Mouse (Mus musculus): ENCODE measurements around the gene Pdik1l.
"Not testable (repeated sequence)": the region's sequence is repeated elsewhere in the genome, so short reads cannot be mapped to it uniquely, and the experiment has no call there.

Gene Pdik1l

DNA sequence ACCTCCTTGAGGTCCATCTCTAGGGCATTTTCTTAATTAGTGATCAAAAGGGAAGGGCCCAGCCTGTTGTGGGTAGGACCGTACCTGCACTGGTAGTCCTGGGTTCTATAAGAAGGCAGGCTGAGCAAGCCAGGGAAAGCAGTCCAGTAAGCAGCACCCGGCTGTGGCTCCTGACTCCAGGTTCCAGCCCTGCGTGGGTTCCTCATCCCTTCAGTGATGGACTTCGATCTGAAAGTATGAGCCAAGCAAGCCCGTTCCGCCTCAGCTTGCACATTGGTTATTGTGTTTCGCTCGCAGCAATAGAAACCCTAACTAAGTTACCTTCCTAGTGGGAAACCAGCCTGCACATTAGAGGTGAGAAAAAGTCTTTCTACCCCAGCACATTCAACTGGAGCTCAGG is 9.7 kb upstream of the Pdik1l start:
- no peak for DNase-seq

DNA sequence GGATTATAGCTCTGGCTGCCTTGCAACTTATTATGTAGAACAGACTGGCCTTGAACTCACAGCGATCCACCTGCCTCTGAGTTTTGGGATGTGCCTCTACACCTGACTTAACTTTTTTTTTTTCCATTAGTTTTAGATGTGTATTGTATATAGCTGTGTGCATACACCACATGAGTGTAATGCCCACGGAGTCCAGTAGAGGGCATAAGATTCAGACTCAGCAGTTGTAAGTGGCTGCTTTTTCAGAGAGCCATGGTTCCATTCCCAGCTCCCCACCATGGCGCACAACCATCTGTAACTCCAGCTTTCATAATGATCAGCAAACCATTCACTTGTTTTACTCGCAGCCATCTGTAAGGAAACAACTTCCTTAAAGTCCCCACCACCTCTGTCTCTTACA is 8.8 kb upstream of the Pdik1l start:
- DNase-seq, result no peak

DNA sequence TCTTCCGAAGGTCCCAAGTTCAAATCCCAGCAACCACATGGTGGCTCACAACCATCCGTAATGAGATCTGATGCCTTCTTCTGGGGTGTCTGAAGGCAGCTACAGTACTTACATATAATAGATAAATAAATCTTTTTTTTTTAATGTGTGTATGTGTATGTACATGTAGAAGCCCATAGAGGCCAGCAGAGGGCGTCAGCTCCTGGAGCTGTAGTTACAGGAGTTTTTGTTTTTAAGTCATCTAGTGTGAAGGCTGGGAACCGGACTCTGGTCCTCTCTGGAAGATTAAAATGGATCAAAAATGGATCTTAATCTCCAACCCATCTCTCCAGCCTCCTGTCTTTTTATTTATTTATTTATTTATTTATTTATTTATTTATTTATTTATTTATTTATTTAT is 8.4 kb upstream of the Pdik1l start:
- DNase-seq, result not testable (repeated sequence)

DNA sequence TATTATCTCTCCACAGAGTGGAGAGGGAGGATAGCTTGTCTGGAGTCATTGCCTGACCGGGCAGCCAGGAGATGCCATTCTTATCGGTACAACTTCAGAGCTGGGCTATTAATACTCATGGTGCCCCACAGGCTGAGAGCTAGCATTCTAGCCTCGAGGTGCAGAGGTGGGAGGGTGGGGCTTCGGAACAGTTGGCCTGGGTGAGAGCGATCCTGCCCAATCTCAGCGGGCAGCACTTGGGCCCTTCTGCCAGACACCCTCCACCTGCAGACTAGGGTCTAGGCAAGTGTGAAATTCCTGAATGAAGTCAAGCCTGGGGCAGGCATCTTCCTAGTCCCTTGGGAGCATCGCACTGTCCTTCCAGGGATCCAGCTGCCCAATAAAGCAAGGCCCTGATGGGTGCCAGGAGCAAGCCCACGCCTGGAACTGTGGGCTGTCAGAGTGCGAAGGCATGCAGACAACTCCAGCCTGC is 6.0 kb upstream of the Pdik1l start:
- DNase-seq, result no peak

DNA sequence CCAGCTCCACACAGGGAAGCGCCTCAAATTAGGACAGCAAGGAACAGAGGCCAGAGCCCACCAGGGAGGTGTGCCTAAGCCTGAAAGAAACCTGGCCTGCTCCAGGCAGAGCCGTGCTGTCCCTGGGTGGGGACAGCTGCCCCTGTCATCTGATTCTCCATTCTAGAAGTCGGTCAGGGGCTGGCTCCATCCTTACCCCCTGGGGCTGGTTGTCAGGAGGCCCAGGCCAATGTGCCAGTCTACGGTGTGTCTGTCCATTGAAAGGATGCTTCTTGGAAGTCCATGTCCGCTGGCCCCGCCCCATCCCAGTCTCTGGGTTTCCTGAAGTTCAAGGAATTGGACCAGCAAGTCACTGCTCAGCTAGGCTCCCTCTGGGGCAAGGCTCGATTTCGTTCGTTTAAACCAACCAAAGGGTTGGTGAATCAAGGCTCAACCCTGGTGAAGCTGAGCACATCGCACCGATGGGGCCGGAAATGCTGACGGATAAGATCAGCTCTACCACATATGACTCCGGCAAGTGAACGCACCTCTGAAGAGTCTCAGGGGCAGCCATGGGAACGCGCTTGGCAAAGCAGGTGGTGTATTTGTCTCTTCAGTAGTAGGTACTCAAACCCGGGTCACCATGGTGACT is 5.5 kb upstream of the Pdik1l start:
- no peak for DNase-seq

DNA sequence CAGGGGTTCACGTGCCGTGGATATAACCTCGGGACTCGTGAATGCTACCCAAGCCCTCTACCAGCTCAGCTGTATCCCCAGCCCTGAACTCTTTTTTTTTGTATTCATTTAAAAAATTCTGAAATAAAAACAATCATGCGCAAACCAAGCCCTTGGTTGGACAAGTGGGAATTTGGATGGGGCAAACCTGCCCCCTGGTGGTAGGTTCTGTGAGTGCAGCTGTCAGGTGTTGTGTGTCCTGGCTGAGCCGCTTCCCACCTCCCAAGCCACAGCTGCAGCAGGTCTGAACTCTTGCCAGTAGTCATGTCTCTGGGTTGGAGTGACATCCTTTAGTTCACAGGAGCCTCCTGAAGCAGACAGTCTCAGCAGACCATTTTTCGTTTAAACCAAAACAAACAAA is 4.4 kb upstream of the Pdik1l start:
- DNase-seq, result peak; percentile 85

DNA sequence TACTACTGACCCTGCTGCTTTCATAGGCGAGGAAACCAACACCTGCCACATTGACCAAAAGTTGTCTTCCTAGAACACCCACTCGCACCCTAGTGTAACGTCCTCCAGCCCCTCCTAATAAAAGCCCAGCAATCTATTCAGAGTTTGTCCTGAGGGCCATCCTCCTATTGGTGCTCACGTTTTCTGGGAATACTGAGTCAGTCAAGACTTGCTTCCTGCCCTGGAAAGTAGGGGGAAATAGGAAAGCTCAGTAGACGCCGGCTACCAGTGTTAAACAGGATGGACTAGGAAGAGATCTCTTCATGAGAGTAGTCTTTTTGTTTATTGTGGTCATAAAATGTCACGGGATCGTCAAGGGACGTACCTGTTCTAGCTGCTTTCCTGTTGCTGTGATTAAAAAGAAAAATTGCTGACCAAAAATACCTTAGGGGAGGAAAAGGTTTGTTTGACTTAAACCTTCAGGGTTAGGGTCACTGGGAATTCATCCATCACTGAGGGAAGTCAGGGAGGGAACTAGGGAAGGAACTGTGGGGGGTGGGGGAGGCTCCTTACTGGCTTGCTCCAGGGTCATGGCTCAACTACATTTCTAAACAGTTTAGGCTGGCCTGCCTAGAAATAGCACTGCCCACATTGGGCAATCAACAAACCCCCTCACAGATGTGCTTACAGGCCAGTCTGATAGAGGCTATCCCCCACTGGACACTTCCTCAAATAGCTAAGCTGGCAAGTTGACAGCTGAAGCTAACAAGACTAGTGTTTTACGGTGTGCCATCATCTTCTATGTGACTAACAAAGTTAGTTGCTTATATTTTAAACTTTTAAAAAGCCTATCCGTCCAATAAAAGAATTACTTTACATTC is 932 bp upstream of the Pdik1l start:
- DNase-seq, result no peak

DNA sequence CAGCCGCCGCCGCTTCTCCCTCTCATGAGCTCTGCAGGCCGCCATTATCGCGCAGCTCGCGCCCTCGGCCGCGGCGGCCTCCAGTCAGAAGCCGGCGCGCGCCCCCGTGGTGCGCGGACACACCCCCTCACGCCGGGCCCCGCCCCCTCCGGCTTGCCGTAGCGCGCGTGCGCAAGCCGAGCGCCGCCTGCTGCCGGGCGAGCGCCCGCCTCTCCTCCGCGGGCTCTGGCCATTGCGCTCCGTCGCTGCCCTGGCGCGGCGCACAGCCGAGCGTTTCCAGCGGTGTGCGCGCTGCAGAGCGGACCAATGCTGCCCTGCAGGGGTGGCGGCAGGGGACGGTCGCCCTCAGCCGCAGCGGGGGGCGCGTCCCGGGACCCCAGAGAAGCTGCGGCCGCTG is 529 bp downstream of the Pdik1l start:
- peak; percentile 98 for DNase-seq

DNA sequence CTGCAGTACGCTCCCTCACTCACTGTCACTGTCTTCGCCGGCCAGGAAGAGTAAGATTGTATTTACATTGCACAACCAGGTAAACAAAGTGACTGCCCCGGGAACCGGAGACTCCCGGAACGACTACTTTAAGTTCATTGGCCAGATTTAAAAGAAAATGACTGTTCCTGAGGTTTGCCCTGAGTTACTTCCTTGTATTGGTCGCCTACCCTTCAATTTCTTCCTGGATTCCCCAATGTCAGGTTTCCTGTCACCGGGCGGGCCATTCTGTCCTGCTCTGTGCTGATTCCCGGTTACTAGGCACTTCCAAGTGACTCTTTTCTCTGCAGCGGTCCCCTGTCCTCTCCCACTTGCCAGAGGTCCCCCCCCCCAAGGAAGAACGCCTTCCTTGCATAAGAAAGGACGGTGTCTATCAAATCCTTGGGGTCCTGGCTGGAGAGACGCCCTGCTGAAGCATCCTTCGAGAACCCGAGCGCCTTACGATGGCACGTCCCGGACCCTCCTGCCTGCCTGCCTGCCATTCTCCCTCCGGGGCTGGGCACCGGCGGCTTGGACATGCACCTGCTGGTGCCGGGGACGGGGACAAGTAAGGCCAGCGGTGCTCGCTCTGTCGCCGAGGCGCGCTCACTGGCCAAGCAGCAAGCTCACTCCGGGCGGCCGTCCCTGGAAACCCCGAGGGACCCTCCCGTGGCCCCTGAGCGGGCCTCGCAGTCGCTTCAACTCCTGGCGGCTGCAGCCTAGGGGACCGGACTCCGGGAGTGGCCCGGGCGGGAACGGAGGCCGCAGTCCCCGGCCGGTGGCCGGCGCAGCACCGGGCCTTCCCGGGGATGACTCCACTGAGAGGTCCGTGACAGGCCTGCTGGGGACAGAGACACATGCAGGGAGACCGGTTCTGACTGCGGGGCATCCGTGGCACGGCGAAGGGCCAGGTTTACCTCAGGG is 1.2 kb downstream of the Pdik1l start:
- no peak for DNase-seq

DNA sequence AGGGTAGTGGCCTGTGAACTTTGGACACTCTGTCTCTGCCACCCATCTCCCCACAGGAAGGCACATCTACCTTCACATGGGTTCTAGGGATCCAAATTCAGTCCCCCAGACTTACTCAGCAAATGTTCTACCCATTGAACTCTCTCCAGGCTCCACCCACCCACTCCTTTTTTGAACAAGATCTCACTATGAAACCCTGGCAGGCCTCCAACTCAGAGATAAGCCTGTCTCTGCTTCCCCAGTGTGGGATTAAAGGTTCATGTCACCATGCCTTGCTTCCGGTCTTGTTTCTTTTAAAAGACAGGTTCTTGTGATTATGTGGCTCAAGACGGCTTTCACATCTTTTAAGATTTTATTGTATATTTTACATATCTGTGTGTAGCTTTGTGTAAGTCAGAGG is 2.8 kb downstream of the Pdik1l start:
- no peak for DNase-seq

DNA sequence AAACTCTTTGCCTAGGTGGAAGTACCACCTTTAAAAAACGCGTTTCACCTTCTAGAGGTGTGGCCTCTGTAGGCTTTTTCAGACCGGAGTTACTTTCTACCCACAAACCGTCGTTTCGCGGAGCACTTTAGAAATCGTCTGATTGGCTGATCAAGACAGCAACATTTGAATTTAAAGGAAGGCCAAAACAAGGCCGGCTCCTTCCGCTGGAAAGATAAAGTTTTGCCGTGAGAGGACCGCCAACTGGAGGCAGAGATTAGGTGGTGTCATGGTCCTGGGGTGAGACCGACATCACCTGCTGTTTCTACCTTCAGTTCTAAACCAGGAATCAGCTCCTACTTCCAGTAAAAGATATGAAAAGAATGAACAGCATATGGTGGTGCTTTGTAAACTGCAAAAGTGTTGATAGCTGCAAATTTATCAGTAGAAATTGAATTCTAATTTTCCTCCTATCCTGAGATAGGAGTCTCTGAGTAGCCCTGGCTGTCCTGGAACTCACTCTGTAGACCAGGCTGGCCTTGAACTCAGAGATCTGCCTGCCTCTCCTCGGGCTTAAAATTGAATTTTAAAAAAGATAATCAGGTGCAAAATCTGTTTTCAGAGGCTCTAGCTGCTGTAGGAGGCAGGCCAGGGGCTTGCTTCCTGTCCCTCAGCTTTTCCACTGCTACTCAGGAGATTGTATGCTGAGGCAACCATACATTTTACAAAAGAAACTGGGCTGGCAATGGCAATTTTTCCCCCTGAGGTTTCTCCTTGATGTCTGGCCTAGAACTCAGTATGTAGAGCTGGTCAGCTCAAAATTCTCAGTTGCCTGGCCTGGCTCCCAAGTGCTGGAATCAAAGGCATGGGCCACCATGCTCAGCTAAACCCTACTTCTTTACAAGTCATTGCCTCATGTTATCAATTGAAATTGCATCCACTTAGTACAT is 14.0 kb downstream of the Pdik1l start:
- peak; percentile 80 for DNase-seq

DNA sequence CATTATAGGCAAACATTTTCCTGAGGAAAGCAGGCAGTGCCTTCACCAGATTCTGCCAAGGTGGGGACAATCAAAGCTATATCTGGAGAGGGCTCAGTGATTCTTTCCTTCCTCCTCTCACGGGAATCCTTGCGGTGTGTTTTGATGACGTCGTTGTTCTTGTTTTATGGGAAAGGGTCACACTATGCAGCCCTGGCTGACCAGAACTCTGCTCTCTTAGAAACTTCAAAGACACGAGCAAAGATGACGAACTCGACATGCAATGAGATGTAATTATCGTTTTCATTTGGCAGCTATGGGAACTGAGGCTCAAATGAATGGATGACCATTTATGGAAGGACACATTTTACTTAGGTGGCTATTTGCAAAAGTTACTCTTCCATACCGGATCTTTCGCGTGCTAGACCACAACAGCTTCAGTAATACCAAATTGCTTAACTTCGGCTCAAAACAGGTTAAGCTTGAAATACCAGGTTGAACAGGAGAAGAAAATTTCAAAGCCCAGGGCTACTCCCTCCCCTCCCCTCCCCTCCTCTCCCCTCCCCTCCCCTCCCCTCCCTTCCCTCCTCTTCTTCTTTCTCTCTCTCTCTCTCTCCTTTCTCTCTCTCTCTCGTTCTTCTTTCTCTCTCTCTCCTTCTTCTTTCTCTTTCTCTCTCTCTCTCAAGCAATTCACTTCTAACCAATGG is 14.8 kb downstream of the Pdik1l start:
- no peak for DNase-seq

DNA sequence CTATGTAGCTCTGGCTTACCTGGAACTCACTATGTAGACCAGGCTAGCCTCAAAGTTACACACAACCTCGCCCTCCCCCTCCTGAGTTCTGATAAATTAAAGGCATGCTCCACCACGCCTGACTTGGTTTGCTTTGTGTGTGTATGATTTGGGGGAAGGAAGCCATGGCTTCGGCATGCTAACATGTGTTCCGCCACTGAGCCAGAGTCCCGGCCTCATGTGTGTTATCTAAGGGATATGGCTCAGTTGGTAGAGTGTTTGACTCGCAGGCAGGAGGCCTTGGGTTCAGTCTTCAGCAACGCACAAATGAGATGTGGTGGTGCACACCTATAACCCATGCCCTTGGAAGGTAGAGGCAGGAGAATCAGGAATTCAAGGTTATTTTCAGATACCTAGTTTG is 15.7 kb downstream of the Pdik1l start:
- DNase-seq, result no peak

DNA sequence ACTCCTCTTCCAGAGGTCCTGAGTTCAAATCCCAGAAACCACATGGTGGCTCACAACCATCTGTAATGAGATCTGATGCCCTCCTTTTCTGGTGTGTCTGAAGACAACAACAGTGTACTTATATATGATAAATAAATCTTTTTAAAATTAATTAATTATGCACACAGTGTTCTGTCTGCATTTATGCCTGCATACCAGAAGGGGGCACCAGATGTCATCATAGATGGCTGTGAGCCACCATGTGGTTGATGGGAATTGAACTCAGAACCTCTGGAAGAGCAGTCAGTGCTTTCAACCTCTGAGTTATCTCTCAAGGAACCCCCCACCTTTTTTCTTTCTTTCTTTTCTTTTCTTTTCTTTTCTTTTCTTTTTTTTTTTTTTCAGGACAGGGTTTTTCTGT is 18.1 kb downstream of the Pdik1l start:
- DNase-seq, result not testable (repeated sequence)

DNA sequence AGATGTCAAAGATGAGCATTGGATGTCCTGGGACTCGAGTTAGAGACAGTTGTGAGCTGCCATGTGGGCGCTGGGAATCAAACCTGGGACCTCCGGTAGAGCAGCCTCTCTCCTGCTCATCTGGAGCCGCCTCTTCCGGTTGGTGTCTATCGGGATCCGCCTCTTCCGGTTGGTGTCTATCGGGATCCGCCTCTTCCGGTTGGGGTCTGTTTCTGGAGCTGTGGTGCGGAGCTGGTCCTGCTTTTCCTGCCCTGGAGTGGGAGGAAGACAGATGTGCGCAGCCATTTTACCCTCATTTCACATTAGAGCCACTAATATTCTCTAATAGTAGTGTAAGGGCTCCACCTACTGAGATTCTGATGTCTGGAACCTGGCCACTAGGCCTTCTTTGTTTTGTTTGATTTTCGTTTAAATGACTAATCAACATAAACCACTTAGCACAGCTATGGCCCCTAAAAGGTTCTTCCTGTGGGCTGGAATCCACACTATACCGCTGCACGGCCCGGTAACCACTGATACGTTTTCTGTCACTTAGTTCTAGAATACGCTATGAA is 19.5 kb downstream of the Pdik1l start:
- DNase-seq, result no peak

DNA sequence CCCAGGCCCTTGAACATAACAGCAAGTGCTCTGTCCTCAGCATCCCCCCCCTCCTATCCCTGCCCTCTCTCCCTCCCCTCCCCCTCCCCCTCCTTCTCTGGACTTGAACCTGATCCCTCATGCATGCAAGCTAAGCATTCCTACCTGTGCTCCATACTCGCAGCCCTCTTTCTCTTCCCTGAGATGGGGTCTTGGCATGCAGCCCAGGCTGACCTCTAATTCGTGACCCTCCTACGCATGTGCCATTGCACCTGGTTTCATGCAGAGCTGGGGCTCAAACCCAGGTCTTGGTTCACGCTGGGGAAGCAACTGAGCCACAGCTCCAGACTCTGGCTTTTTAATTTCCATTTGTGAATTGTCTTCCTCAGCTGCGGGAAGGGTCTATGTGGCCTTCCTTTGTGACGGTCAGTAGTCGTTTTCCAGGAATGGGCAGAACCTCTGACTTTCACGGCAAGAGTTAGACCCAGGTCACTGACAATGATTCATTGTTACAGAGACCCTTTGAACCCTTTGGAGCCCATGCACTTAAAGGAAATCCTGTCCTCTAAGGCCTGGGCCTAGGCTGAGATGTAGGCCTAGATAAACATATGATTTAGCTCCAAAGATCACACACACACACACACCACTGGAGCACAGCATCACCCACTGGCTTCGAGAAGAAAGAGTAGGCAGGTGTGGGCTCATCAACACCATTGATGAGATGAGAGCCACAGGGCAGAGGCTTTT is 21.7 kb downstream of the Pdik1l start:
- DNase-seq, result no peak

DNA sequence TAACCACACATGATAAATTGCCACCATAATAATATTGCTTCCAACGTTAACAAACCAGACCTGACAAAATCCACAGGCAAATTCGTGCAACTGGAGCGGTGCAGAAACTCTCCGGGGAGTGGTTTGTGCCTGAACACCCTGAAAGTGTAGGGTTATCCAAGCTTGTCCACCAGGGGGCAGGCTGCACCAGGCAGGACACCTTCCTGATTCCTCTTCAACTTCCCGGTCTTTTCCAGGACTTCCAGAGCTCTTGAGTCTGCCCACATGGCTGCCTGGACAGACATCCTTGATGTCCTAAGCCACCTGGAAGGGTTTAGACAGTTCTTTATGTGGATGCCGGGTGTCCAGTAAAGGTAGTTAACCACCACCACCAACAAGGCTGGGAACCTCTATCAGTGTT is 24.5 kb downstream of the Pdik1l start:
- DNase-seq, result peak; percentile 62

DNA sequence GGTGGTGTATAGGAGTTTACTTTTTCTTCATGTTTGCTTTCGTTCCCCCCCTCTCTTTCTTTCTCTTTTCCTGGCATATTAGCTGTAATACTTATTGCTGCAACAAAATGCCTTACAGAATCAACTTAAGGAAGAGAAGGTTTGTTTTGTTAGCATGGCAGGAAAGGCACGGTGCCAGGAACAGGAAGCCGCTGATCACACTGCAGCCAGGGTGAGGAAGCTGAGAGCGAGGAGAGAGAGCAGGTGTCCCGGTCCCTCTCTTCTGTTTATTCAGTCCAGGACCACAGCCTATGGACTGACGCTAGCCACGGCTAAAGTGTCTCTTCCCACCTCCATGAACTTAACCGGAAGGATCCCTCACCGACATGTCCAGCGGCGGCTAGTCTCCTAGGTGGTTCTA is 29.3 kb downstream of the Pdik1l start:
- peak; percentile 52 for DNase-seq

DNA sequence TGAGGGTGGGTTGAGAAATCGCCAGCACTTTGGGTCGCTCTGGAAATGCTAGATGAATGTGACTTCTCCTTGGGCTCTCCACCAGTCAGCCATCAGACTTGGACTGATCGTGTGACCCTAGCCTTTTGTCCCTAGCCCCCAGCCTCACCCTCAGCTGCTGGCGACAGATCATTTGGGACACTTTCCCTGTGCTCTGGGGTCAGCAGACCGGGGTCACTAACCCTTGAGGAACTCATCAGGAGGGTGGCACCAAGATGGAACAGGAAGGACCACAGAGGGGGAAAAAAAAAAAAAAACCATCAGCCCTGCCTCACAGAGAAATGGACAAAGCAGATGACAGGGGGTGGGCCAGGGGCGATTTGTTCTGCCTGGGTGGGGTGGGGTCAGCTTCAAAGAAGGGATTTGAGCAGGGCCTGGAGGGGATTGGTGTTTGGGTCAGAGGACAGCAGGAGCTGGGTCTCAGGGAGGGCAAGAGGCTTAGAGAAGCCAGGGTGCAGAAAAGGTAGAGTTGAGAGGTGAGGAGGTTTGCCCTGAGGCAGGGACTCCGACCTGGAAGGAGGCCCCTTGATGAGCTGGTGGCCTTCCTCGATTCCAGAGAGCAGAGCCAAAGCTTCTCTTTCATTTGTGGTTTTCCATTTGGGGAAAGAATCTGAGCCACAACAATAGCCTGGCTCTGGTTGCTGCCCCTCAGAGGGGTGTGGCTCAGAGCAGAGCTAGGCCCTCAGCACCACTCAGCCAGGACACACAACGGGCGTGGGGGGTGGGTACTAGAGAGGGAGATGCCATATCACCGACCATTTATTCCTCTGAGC is 30.3 kb downstream of the Pdik1l start:
- no peak for DNase-seq

Measured in thymus, postnatal 14 days (tissue).